Mouse (Mus musculus) embryonic facial prominence, embryonic 15.5 days (tissue): Measurements from ENCODE around the gene Wdr60. TPM values are rescaled to one million over a fixed set of nuclear protein-coding genes. Genes with fewer than 3 reads are reported as not detected.

Experiments used
- ATAC-seq: fragments of 200-750 bp; cut with Nextera tagmentation; 2 replicates; pipeline ENCODE4 v1.8.0; 2017; ENCODE audit warnings: low read depth, moderate TSS enrichment; ENCODE audit not compliant: insufficient number of reproducible peaks, low FRiP score, low TSS enrichment
- H3K27ac ChIP-seq: fragments of 300-500 bp; sonication (generic); replicated peaks from 2 replicates; pipeline ENCODE4 v1.5.1; 2015; ENCODE audit warnings: mild to moderate bottlenecking, inconsistent platforms
- H3K27me3 ChIP-seq: fragments of 300-500 bp; sonication (generic); 2 replicates; pipeline ENCODE4 v1.6.1; 2015; ENCODE audit warnings: inconsistent platforms
- H3K36me3 ChIP-seq: fragments of 300-500 bp; sonication (generic); 2 replicates; pipeline ENCODE4 v1.6.1; 2015; ENCODE audit warnings: mild to moderate bottlenecking, inconsistent platforms
- H3K4me1 ChIP-seq: fragments of 300-500 bp; sonication (generic); 2 replicates; pipeline ENCODE4 v1.6.1; 2015; ENCODE audit warnings: inconsistent platforms
- H3K4me2 ChIP-seq: fragments of 300-500 bp; sonication (generic); replicated peaks from 2 replicates; pipeline ENCODE4 v1.6.1; 2015; ENCODE audit warnings: mild to moderate bottlenecking, inconsistent platforms
- H3K4me3 ChIP-seq: fragments of 300-500 bp; sonication (generic); replicated peaks from 2 replicates; pipeline ENCODE4 v1.5.1; 2015; ENCODE audit warnings: mild to moderate bottlenecking, inconsistent platforms
- H3K9ac ChIP-seq: fragments of 300-500 bp; sonication (generic); 2 replicates; pipeline ENCODE4 v1.6.1; 2015; ENCODE audit warnings: inconsistent platforms
- H3K9me3 ChIP-seq: fragments of 300-500 bp; sonication (generic); replicated peaks from 2 replicates; pipeline ENCODE4 v1.6.1; 2016; ENCODE audit warnings: inconsistent platforms
- WGBS: fragments of 180-500 bp; shearing (Covaris S2); methylation state at CpG from one replicate; pipeline ENCODE4 v1.1.7; 2015; 5-methylcytosine and 5-hydroxymethylcytosine counted together
- polyA plus RNA-seq: library from polyadenylated mRNA; unstranded; fragments of >200 nt; fragmentation: Nextera tagmentation; extraction: Ambion mirVana; gene quantifications from 2 replicates; pipeline ENCODE4 v1.2.1, GENCODE M21; 2015

Gene Wdr60
- polyA plus RNA-seq, 1 experiment from 2014 or later: 32.9 TPM

GRCm38 (mm10) chr12:116226289-116227057 lies 36.3 kb downstream of the Wdr60 start:
- H3K9me3 ChIP-seq: no peaks in the 10 kb centered on the region
- H3K27me3 ChIP-seq: no peaks in the 10 kb centered on the region
- H3K9ac ChIP-seq: no peak overlapping the region
- 80% methylated on average over 10 of the region's 10 CpGs for WGBS
- no peak overlapping the region for H3K4me3 ChIP-seq
- no peak overlapping the region for H3K4me2 ChIP-seq
- H3K36me3 ChIP-seq: peaks cover 41% of the 10 kb centered on the region
- H3K4me1 ChIP-seq: no peaks in the 10 kb centered on the region
- no peak for ATAC-seq
- H3K27ac ChIP-seq: no peak overlapping the region

- H3K4me2 ChIP-seq: no peak overlapping the region
- no peaks in the 10 kb centered on the region for H3K9me3 ChIP-seq
- ATAC-seq: no peak
- H3K4me3 ChIP-seq: no peak overlapping the region
- no peaks in the 10 kb centered on the region for H3K27me3 ChIP-seq
- H3K9ac ChIP-seq: no peak overlapping the region
- H3K4me1 ChIP-seq: no peaks in the 10 kb centered on the region
- peaks cover 47% of the 10 kb centered on the region for H3K36me3 ChIP-seq
- H3K27ac ChIP-seq: no peak overlapping the region
- WGBS: 89% methylated on average over 2 of the region's 2 CpGs
These were observed 39.7 kb downstream of the Wdr60 start for GRCm38 (mm10) chr12:116223107-116223506.

GRCm38 (mm10) chr12:116207486-116207885 lies 55.3 kb downstream of the Wdr60 start:
- 92% methylated on average over 8 of the region's 8 CpGs for WGBS

GRCm38 (mm10) chr12:116205726-116206125 lies 57.1 kb downstream of the Wdr60 start:
- no peaks in the 10 kb centered on the region for H3K4me1 ChIP-seq
- H3K27ac ChIP-seq: no peak overlapping the region
- no peaks in the 10 kb centered on the region for H3K9me3 ChIP-seq
- WGBS: 73% methylated on average over 3 of the region's 3 CpGs
- ATAC-seq: no peak
- H3K27me3 ChIP-seq: no peaks in the 10 kb centered on the region
- no peak overlapping the region for H3K4me3 ChIP-seq
- H3K4me2 ChIP-seq: no peak overlapping the region
- H3K9ac ChIP-seq: no peak overlapping the region
- peaks cover 10% of the 10 kb centered on the region for H3K36me3 ChIP-seq

More at GRCm38 (mm10) chr12:116207486-116207885, 55.3 kb downstream of the Wdr60 start:
- no peak overlapping the region for H3K4me3 ChIP-seq
- H3K9me3 ChIP-seq: no peaks in the 10 kb centered on the region
- H3K27ac ChIP-seq: no peak overlapping the region
- H3K4me1 ChIP-seq: no peaks in the 10 kb centered on the region
- H3K36me3 ChIP-seq: peaks cover 20% of the 10 kb centered on the region
- ATAC-seq: no peak
- H3K27me3 ChIP-seq: no peaks in the 10 kb centered on the region
- H3K4me2 ChIP-seq: no peak overlapping the region
- H3K9ac ChIP-seq: no peak overlapping the region

GRCm38 (mm10) chr12:116202176-116202981 lies 60.4 kb downstream of the Wdr60 start:
- H3K36me3 ChIP-seq: no peaks in the 10 kb centered on the region
- H3K9me3 ChIP-seq: no peaks in the 10 kb centered on the region
- no peak overlapping the region for H3K27ac ChIP-seq
- 27% methylated on average over 9 of the region's 9 CpGs for WGBS
- H3K4me3 ChIP-seq: no peak overlapping the region
- H3K4me2 ChIP-seq: no peak overlapping the region
- no peak overlapping the region for H3K9ac ChIP-seq
- no peak; the same call in 1 of the 2 replicates for ATAC-seq
- no peaks in the 10 kb centered on the region for H3K27me3 ChIP-seq
- H3K4me1 ChIP-seq: no peaks in the 10 kb centered on the region

- Histone ChIP-seq H3K9ac (no peak overlapping the region), H3K4me1 (no peaks in the 10 kb centered on the region), H3K4me3 (no peak overlapping the region), H3K9me3 (no peaks in the 10 kb centered on the region), H3K27ac (no peak overlapping the region), H3K27me3 (no peaks in the 10 kb centered on the region), H3K36me3 (no peaks in the 10 kb centered on the region), H3K4me2 (no peak overlapping the region)
- no peak for ATAC-seq
- WGBS: 43% methylated on average over 6 of the region's 6 CpGs
These were observed 64.0 kb downstream of the Wdr60 start for GRCm38 (mm10) chr12:116198791-116199190.

GRCm38 (mm10) chr12:116196221-116196620 lies 66.6 kb downstream of the Wdr60 start:
- H3K27ac ChIP-seq: no peak overlapping the region
- H3K9me3 ChIP-seq: no peaks in the 10 kb centered on the region
- H3K36me3 ChIP-seq: no peaks in the 10 kb centered on the region
- 72% methylated on average over 8 of the region's 8 CpGs for WGBS
- H3K4me2 ChIP-seq: no peak overlapping the region
- no peak for ATAC-seq
- H3K9ac ChIP-seq: no peak overlapping the region
- H3K27me3 ChIP-seq: no peaks in the 10 kb centered on the region
- no peak overlapping the region for H3K4me3 ChIP-seq
- no peaks in the 10 kb centered on the region for H3K4me1 ChIP-seq

GRCm38 (mm10) chr12:116194641-116195040 lies 68.2 kb downstream of the Wdr60 start:
- Histone ChIP-seq H3K4me1 (no peaks in the 10 kb centered on the region), H3K27ac (no peak overlapping the region), H3K4me2 (no peak overlapping the region), H3K4me3 (no peak overlapping the region), H3K27me3 (no peaks in the 10 kb centered on the region), H3K9ac (no peak overlapping the region), H3K9me3 (no peaks in the 10 kb centered on the region), H3K36me3 (no peaks in the 10 kb centered on the region)
- ATAC-seq: no peak

GRCm38 (mm10) chr12:116193952-116194351 lies 68.9 kb downstream of the Wdr60 start:
- Histone ChIP-seq H3K36me3 (no peaks in the 10 kb centered on the region), H3K27me3 (no peaks in the 10 kb centered on the region), H3K27ac (no peak overlapping the region), H3K4me3 (no peak overlapping the region), H3K4me2 (no peak overlapping the region), H3K9me3 (no peaks in the 10 kb centered on the region), H3K9ac (no peak overlapping the region), H3K4me1 (no peaks in the 10 kb centered on the region)
- 53% methylated on average over 6 of the region's 6 CpGs for WGBS
- ATAC-seq: no peak

GRCm38 (mm10) chr12:116183212-116183935 lies 79.4 kb downstream of the Wdr60 start:
- no peak overlapping the region for H3K4me2 ChIP-seq
- H3K4me3 ChIP-seq: no peak overlapping the region
- no peaks in the 10 kb centered on the region for H3K4me1 ChIP-seq
- no peaks in the 10 kb centered on the region for H3K27me3 ChIP-seq
- no peak overlapping the region for H3K9ac ChIP-seq
- no peaks in the 10 kb centered on the region for H3K36me3 ChIP-seq
- H3K27ac ChIP-seq: no peak overlapping the region
- ATAC-seq: no peak
- no peaks in the 10 kb centered on the region for H3K9me3 ChIP-seq
- 71% methylated on average over 6 of the region's 6 CpGs for WGBS

- Histone ChIP-seq H3K27ac (no peak overlapping the region), H3K9me3 (no peaks in the 10 kb centered on the region), H3K4me3 (no peak overlapping the region), H3K4me1 (no peaks in the 10 kb centered on the region), H3K27me3 (no peaks in the 10 kb centered on the region), H3K4me2 (no peak overlapping the region), H3K36me3 (no peaks in the 10 kb centered on the region), H3K9ac (no peak overlapping the region)
- ATAC-seq: no peak
These were observed 80.4 kb downstream of the Wdr60 start for GRCm38 (mm10) chr12:116182376-116182775.
